Mouse (Mus musculus) layer of hippocampus, adult 9-10 months (tissue): Measurements from ENCODE around the gene Asic2.

Experiments
- DNase-seq: peaks from one replicate; pipeline ENCODE4 v3.0.0; 2022; ENCODE audit warnings: low spot score

Asic2 gene

GRCm38 (mm10) chr11:80906456-80906855, 1061.8 kb downstream of the Asic2 start:
- peak; percentile 32 for DNase-seq

DNA sequence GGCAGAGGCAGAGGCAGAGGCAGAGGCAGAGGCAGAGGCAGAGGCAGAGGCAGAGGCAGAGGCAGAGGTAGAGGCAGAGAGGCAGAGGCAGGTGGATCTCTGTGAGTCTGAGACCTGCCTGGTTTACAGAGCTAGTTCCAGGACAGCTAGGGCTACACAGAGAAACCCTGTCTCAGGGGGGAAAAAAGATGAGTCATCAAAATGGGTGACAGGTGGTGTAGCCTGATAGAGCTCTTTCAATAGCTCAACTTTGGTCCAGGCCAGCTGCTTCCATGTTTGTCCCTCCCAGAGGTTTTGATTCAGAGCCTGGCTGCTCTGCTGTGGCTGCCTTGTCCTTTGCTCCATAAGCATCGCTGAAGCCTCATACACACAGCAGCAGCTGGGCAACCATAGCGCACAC, 1063.7 kb downstream of the Asic2 start:
- DNase-seq, result no peak

DNA sequence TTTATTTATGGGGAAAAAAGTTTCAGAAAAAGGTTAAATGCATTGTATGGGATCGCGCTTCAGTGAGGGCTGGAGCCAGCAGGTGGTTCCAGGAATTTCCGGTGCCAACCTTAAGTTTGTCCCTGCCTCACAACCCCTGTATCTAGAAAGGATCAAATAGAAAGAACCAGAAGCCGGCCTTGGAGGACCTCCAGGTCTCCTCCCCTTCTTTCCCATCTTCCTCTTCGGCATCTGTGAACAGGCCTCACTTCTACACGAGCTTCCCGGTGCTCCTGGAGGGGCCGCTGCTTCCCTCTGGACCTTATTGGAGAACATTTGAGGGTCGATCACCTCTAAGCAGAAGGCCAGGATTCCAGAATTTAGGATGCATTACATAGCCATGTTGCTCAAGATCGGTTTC, 1064.8 kb downstream of the Asic2 start:
- DNase-seq, result no peak

DNA sequence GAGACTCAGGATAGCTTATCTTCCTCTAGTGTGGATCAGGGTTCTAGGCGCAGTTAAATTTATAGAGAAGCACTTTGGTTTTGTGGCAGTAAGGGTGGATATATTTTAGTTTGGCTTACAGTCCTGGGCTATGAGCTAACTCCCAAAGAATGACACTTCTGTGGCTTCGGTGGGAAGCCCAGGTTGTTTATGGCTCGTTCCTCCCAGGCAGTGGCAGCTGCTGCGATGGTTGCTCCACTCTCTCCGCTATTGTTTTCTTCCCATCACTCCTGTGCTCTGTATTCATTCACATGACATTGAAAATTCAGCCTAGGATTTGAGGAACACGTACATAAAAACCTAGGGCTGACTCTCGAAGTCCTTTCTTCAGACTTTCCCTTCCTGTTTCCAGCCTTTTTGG, 1065.6 kb downstream of the Asic2 start:
- DNase-seq, result no peak

DNA sequence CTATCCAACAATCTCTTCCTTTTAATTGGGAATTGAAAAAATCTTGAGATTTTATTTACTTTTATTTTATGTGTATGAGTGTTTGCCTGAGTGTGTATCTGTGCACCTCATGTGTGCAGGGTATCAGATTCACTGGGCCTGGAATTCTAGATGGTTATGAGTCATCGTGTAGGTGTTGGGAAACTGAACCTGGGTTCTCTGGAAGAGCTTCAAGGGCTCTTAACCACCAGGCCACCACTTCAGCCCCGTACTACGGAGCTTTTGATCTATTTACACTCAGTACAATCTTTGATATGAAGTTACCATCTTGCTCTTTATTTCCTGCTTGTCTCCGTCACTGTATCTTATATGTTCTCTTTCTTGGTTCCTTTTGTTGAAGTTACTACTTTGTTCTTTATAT, 1067.7 kb downstream of the Asic2 start:
- DNase-seq, result no peak

DNA sequence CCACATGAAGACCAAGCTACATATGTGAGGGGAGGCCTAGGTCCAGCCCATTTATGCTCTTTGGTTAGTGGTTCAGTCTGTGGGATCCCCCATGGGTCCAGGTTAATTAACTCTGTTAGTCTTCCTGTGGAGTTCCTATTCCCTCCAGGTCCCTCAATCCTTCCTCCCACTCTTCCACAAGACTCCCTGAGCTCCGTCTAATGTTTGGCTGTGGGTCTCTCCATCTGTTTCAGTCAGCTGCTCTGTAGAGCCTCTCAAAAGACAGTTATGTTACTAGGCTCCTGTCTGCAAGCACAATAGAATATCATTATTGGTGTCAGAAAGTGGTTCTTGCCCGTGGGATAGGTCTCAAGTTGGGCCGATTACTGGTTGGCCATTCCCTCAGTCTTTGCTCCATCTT, 1072.4 kb downstream of the Asic2 start:
- DNase-seq, result no peak

DNA sequence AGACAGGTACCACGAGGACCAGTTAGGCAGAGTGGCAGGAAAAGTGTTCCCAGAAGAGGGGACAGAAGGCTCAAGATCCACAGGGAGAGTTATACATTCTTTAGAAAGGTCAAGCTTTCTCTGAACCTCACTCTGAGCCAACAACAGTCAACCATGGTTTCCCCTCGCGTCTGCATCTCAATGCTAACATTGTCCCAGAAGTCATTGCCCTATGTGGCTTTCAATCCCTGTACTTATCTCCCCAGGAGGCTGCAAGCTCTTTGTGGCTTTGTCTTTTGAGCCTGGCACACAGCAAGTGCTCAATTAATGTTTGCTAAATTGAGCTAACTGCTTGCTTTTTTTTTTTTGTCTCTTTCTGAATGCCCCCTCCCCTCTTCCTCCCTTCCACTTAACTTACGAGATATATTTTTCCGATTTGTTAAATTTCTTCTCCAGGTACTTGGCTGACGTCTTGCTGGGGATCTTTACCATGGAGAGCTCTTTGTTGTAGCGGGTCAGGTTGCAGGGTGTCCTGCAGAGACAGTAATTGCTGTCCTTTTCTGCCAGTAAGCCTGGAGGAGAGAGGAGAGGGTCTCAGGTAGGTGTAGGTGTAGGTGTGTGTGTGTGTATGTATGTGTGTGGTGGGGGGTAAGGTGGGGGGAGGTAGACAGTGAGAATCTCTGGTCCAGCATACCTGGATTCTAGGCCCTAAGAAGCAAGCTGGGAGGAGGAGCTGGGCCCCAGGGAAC, 1078.8 kb downstream of the Asic2 start:
- no peak for DNase-seq

DNA sequence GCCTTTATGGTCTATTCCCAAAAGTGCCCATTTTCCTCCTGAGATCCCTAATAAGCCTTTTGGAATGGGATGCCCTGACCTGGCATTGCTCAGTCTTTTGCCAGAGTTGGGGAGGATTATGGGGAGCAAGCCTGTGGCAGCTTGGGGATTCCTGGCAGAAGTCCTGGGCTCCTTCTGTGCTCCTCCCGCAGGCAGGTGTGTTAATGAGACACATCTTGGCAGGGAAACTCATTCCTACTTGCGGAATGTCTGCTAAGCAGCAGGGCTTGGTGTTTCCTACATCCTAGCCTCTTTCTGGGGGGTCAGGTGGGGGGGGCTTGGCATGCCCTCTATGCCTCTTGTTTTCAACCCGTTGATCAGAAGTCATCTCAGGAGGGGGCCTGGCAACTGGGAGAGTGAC, 1081.2 kb downstream of the Asic2 start:
- DNase-seq, result no peak

GRCm38 (mm10) chr11:80886365-80886764, 1081.9 kb downstream of the Asic2 start:
- no peak for DNase-seq

DNA sequence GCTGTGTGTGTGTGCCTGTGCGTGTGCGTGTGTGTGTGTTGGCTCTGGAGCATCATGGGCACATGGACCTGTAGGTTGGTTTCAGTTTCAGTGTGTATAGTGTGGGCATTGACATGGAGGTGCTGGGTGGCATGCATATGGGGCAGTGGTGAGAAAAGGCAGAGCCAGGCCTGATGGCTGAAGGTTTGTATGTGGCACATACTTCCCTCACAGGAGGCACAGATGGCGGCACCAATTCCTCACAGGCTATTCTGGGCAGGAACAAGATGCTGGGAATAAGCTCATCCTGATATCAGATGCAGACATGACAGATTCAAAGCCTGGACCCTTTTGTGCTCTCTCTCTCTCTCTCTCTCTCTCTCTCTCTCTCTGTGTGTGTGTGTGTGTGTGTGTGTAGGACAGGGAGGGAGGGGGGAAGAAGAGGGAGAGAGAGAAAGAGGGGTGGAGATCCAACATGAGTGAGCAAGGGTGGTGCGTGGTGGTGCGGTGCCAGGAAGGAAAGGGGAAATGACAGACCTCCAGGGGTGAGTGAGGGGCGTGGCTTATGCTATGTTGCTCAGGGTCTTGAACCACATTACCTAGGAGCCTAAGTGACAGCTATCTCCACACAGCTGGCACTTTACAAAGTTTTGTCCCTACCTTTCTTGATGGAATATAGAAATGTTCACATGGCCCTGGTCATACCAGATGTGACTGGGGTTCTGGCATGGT, 1083.6 kb downstream of the Asic2 start:
- no peak for DNase-seq

DNA sequence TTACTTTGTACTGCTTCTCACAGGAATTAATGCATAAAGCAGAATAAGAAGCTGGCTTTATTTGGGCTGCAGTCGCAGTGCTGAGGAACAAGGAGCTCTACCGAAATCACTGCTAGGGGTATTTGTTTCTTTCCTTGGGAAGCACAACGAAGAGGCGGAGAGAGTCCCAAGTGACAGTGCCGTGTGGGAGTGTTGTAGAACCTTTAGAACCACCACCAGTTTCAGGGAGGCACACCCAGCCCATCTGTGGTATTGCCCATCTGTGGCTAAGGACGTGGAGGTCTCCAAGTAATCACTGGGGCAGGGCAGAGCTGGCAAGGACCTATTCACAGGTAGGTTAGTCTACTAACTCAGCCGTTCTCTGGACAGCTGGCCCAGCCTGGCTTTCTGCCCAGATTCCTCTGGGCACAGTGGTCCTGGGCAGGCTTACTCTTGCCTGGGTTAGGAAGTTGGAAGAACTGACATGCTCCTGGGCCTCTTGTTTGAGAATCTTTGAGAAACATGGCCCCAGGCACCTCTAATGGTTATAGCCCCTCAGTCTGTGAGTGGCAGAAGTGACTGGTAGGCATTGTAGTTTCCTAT, 1085.9 kb downstream of the Asic2 start:
- no peak for DNase-seq

- no peak for DNase-seq
Measured at GRCm38 (mm10) chr11:80878026-80878425, 1090.2 kb downstream of the Asic2 start.

- no peak for DNase-seq
Measured at GRCm38 (mm10) chr11:80877131-80877651, 1091.1 kb downstream of the Asic2 start.

DNA sequence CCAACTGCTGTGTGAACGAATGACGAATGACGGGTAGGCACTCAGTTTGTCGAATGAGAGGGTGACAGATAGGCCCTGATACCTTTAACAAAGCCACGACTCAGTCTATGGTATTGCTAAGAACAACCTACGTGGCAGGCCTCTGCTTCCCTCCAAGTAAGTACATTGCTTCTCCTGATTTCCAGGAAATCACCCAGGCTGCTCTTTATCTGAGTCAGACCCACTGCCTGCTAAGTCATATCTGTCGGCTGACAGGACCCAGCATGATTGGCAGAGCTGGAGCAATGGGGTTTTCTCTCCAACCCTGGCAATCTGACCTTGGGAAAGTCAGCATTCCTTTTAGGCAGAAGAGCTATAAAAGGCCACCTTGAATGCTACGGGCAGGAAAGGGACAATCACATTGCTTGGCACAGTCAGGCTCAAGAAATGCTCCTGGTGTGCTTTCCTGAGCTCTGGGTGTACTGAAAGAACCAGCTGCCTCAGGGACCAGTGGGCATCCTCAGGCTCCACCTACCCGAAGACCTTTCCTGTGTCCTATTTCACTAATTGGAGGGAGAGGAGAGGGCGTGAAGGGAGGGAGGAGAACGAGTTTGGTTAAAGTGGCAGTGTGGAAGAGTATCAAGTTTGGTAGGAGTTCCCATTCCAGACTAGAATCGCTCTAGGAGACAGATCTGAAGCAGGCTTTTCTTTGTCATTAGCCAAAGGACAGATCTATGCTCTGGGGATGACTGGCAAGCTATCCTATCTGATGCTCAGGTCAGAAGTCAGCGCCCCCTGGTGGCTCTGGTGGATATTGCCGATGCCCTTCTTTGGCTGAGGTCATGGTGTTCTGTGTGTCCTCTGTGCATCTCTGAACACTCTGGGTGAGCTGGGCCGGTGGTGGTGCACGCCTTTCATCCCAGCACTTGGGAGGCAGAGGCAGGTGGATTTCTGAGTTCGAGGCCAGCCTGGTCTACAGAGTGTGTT, 1095.5 kb downstream of the Asic2 start:
- DNase-seq, result no peak

DNA sequence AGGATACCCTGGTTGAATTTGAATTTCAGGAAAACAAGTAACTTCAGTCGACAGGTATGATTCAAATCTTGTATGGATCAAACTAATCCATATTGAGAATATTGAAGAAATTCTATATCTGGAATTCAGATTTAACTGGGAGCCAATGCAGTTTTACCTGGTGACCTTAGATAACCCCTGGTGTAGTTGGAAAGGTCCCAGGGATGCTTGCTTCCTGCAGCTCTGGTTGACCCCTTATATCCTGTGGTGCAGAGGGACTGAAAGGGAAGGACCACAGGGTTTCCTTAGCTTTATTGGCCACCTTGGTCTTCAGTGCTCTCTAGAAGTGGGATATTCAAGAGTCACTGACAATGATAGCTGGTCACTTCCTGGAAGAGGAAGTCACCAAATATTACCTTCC, 1100.2 kb downstream of the Asic2 start:
- DNase-seq, result no peak

DNA sequence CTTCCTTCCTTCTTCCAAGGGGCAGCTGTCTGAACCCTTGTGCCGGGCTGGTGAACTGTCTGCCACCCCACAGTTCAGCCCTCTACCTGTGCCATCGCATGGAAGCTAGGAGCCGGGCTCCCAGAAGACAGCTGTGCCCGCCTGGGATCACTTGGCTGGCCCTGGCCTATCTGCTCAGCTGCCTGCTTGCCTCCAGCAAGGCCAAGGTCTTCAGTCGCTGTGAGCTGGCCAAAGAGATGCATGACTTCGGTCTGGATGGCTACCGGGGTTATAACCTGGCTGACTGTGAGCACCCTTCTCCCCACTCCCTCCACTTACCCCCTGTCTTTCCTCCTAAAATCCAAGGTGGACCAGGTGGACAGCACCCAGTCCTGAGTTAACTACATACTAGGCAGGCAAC, 1105.3 kb downstream of the Asic2 start:
- DNase-seq, result no peak

DNA sequence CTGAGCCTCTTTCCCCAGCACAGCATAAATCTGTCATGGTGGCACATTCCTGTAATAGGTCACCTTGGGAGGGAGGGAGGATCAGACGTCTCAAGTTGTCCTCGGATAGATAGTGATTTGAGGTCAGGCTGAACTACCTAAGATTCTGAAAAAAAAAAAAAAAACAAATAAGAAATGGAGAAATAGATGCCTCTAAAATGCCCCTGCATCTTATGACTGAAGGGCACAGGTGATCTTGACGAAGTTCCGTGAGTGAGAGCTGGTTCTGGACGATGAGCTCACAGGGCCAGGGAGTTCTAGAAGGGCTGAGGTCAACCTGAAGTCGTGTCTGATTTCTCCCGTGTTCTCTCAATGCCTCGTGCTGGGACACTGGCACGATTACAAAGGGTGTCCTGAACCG, 1110.2 kb downstream of the Asic2 start, which contains the start of gene Spaca3:
TSS of gene Spaca3 (plus strand) at position 301 of the 400 bp plus-strand sequence.
- DNase-seq, result no peak

DNA sequence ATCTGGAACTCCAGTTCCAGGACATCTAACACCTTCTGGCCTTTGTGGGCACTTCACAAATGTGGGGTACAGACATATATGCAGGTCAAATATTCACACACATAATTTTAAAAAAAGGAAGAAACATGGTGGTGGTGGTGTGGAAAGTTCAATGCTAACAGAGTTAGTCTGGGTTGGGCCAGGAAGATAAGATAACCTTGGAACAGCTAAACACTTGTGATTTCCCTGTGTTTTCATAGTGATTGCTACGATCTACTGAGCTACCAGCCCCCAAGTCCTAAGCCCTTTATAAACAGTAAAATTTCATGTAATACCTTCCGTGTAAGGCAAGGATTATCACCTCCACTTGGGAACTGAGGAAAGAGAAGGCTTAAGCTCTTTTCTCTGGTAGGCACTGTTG, 1111.4 kb downstream of the Asic2 start:
- DNase-seq, result no peak

DNA sequence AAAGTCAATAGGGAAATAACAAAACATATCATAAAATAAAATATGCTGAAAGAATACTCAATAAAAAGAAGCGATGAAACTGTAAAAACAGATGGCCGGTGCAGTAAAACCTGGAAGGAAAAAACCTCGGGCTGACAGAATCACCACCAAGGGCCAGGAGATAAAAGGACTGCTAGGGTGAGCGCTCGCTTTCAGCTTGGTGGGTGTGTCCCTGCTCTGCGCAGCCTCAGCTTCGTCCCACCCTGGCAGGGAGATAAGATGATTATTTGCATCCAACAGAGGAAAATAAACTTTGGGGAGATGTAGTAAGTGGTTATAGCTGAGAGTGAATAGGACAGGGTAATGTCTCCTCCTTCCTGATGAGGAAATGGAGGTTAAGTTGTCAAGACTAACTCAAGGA, 1113.3 kb downstream of the Asic2 start:
- DNase-seq, result no peak

DNA sequence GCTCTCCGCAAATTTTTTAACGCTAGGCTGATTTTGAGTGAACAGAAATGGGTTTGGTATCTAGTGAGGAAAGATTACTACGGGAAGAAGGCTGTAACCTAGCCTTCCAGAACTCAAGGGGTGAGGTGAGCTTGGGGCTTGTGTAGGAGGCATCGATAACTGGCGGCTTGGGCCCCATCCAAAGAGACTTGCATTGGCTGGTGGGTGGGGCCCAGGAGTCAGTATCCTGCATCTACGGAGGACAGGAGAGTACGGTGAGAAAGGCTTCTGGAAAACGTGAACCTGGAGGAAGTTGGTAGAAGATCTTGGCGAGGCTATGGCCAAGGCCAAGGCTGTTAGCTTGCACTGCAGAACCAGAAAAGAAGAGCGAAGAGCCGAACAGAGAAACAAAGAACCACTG, 1113.8 kb downstream of the Asic2 start:
- no peak for DNase-seq

- DNase-seq, result no peak
Measured at GRCm38 (mm10) chr11:80853014-80853413, 1115.2 kb downstream of the Asic2 start.

DNA sequence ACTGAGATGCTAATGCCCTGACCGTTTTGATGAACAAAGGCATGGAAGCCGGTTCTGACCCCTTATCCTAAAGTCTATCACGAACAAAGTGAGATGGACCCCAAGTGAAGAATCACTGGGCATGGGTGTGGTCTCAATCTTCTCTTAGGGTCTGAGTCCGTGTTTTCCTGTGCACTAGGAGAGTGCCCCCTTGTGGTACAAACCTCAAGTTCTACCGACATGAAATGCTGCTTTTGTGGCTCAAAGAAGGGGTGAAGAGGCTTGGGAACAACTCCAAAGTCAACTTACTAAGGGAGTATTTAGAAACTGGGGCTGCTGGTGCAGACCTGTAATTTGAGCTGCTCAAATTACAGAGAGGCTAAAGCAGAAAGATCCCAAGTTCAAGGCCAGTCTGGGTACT, 1116.4 kb downstream of the Asic2 start:
- DNase-seq, result no peak
